Mouse (Mus musculus): ENCODE measurements at regions not wholly inside any gene's neighbourhood (a gene's known extent, or its start where the extent isn't known, plus 50 kb on each side); places are given as distances from the start of the nearest gene placed in this dataset.

- TF ChIP-seq CTCF (IDR thresholded peaks at IDR 0.05; ENCODE audit: low read depth) (no peak), EP300 (IDR thresholded peaks at IDR 0.05; ENCODE audit: low read depth) (no peak)
Observed at GRCm38 (mm10) chr12:110066361-110066885, 212.4 kb upstream of the Dio3 start.

All from liver, postnatal 0 days (tissue).